Mouse (Mus musculus) hindbrain, embryonic 13.5 days (tissue): ENCODE measurements around the gene Cs. TPM values are rescaled to one million over a fixed set of nuclear protein-coding genes. Genes with fewer than 3 reads are reported as not detected.
"Not testable (repeated sequence)": the region's sequence is repeated elsewhere in the genome, so short reads cannot be mapped to it uniquely, and the experiment has no call there.

Experiments used
- ATAC-seq: fragments of 200-750 bp; cut with Nextera tagmentation; 2 replicates; pipeline ENCODE4 v1.8.0; 2017; ENCODE audit warnings: moderate TSS enrichment; ENCODE audit not compliant: low FRiP score
- H3K27ac ChIP-seq: fragments of 300-500 bp; sonication (generic); 2 replicates; pipeline ENCODE4 v1.5.1; 2015; ENCODE audit warnings: inconsistent platforms, mild to moderate bottlenecking, moderate library complexity
- H3K27me3 ChIP-seq: fragments of 300-500 bp; sonication (generic); 2 replicates; pipeline ENCODE4 v1.6.1; 2015; ENCODE audit warnings: mild to moderate bottlenecking, inconsistent platforms
- H3K36me3 ChIP-seq: fragments of 300-500 bp; sonication (generic); 2 replicates; pipeline ENCODE4 v1.6.1; 2015; ENCODE audit warnings: mild to moderate bottlenecking, inconsistent platforms
- H3K4me1 ChIP-seq: fragments of 300-500 bp; sonication (generic); replicated peaks from 2 replicates; pipeline ENCODE4 v1.6.1; 2015; ENCODE audit warnings: inconsistent platforms
- H3K4me2 ChIP-seq: fragments of 300-500 bp; sonication (generic); 2 replicates; pipeline ENCODE4 v1.6.1; 2015; ENCODE audit warnings: inconsistent platforms, mild to moderate bottlenecking, moderate library complexity
- H3K4me3 ChIP-seq: fragments of 300-500 bp; sonication (generic); 2 replicates; pipeline ENCODE4 v1.5.1; 2015; ENCODE audit warnings: mild to moderate bottlenecking, inconsistent platforms
- H3K9ac ChIP-seq: fragments of 300-500 bp; sonication (generic); 2 replicates; pipeline ENCODE4 v1.6.1; 2015; ENCODE audit warnings: mild to moderate bottlenecking, inconsistent platforms
- H3K9me3 ChIP-seq: fragments of 300-500 bp; sonication (generic); 2 replicates; pipeline ENCODE4 v1.6.1; 2016; ENCODE audit warnings: inconsistent platforms
- WGBS: fragments of 180-500 bp; shearing (Covaris S2); methylation state at CpG from one replicate; pipeline ENCODE4 v1.1.7; 2015; 5-methylcytosine and 5-hydroxymethylcytosine counted together
- polyA plus RNA-seq: library from polyadenylated mRNA; unstranded; fragments of >200 nt; fragmentation: Nextera tagmentation; extraction: Ambion mirVana; gene quantifications from 2 replicates; pipeline ENCODE4 v1.2.1, GENCODE M21; 2015

The Cs gene
- polyA plus RNA-seq, 1 experiment from 2014 or later: 232 TPM

GRCm38 (mm10) chr10:128310177-128310576 is 27.4 kb upstream of the Cs start:
- peak overlapping the region; percentile 48; the same call in 1 of the 2 replicates for H3K27ac ChIP-seq
- ATAC-seq: 0 out of 2 replicates have a peak, but pooled peaks have one; percentile 61
- 58% methylated on average over 11 of the region's 11 CpGs for WGBS
- no peaks in the 10 kb centered on the region for H3K9me3 ChIP-seq
- H3K4me1 ChIP-seq: peaks cover 10% of the 10 kb centered on the region
- 0 out of 2 replicates have a peak overlapping the region, but pooled peaks have one; percentile 19 for H3K9ac ChIP-seq
- peaks cover 68% of the 10 kb centered on the region for H3K36me3 ChIP-seq
- H3K4me2 ChIP-seq: no peak overlapping the region
- H3K27me3 ChIP-seq: no peaks in the 10 kb centered on the region
- no peak overlapping the region for H3K4me3 ChIP-seq

DNA sequence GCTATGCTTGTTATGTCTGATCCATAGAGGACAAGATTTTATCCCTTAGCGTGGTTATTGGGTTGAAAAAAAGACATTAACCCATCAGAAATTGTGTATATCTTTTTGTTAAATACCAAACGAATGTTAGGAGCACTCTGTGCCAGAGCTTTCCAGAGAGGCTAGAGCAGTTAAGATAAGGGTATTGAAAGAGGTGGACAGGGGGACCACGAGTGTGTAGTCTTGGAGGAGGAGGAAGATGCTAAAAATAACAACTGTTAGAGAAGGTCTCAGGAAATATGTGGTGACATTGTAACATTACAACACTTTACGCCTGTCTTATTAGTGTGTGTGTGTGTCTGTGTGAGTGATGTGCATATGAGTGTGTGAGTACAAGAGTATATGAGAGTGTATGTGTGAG is 26.6 kb upstream of the Cs start:
- H3K9me3 ChIP-seq: no peaks in the 10 kb centered on the region
- no peak for ATAC-seq
- peaks cover 10% of the 10 kb centered on the region for H3K4me1 ChIP-seq
- H3K4me3 ChIP-seq: no peak overlapping the region
- no peak overlapping the region for H3K9ac ChIP-seq
- 91% methylated on average over 4 of the region's 4 CpGs for WGBS
- H3K4me2 ChIP-seq: no peak overlapping the region
- H3K27ac ChIP-seq: no peak overlapping the region
- peaks cover 76% of the 10 kb centered on the region for H3K36me3 ChIP-seq
- no peaks in the 10 kb centered on the region for H3K27me3 ChIP-seq

DNA sequence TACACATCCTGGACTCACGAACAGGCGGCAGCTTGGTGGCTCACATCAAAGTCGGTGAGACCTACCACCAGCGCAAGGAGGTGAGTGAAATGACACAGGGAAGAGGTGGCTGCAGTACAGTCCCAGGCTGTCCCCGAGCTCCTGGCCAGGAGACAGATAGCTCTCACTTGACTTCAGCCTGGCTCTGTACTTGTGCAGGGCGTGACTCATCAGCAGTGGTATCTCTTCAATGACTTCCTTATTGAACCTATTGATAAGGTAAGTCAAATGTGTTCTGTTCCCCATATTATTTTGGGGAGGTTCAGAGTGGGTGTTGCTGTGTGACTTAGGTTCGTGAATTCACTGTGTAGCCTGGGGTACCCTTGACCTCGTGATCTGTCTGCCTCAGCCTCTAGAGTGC is 22.0 kb upstream of the Cs start:
- ATAC-seq: no peak
- Histone ChIP-seq H3K27ac (no peak overlapping the region), H3K9ac (no peak overlapping the region), H3K27me3 (no peaks in the 10 kb centered on the region), H3K9me3 (no peaks in the 10 kb centered on the region), H3K36me3 (peaks cover 87% of the 10 kb centered on the region), H3K4me3 (no peak overlapping the region), H3K4me2 (no peak overlapping the region), H3K4me1 (peaks cover under 1% of the 10 kb centered on the region)
- WGBS: 95% methylated on average over 8 of the region's 8 CpGs

DNA sequence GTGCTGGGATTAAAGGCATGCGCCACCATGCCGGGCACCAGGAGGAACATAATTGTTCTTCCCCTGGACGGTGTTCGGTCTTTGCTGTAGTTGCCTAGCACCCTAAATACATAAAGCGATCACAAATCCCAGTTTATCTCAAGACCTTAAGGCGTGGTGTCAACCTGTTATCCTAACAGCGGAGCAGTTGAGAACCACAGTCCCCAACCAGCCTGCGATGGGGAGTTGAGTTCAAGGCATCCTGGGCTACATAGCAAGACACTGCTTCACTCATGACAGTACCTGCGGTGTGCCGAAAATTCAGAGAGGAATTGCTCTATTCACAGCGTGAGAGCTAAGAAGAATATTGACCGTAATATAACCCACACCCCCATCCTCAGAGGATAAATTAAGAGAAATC is 15.9 kb upstream of the Cs start:
- Histone ChIP-seq H3K27me3 (no peaks in the 10 kb centered on the region), H3K9ac (peak overlapping the region; percentile 62; the same call in 1 of the 2 replicates), H3K36me3 (peaks cover 53% of the 10 kb centered on the region), H3K4me1 (peaks cover 20% of the 10 kb centered on the region), H3K27ac (peak overlapping the region; percentile 35; the same call in 1 of the 2 replicates), H3K9me3 (no peaks in the 10 kb centered on the region), H3K4me3 (peak overlapping the region; percentile 90), H3K4me2 (peak overlapping the region; percentile 92)
- 63% methylated on average over 12 of the region's 12 CpGs for whole genome bisulfite sequencing
- ATAC-seq: no peak

GRCm38 (mm10) chr10:128322141-128323108 is 15.1 kb upstream of the Cs start, which contains the start of gene Cnpy2:
TSS of gene Cnpy2 (plus strand) at chr10:128322459.
- Histone ChIP-seq H3K27ac (peak within 1 kb of the TSS; percentile 96), H3K4me3 (peak within 1 kb of the TSS; percentile 90), H3K27me3 (no peaks in the 10 kb centered on the region), H3K9ac (peak within 1 kb of the TSS; percentile 97), H3K4me1 (peaks cover 20% of the 10 kb centered on the region), H3K4me2 (peak within 1 kb of the TSS; percentile 92), H3K36me3 (peaks cover 54% of the 10 kb centered on the region), H3K9me3 (no peaks in the 10 kb centered on the region)
- 0% methylated on average over 40 of the region's 40 CpGs for whole genome bisulfite sequencing
- peak; percentile 95 for ATAC-seq

DNA sequence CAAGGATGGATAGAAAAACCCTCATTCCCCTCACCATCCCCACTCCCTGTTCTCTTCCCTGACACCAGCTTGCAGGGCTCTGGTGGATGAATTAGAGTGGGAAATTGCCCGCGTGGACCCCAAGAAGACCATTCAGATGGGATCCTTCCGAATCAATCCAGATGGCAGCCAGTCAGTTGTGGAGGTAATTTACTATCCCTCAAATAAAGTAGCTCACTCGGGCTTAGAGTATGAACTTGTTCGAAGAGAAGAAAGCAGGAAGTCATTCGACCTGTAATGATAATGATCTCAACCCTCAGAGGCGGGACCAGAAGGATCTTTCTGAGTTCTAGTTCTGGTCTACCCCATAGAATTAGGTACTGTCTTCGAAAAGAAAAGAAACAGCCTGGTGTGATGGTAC is 14.0 kb upstream of the Cs start:
- Histone ChIP-seq H3K4me3 (peak overlapping the region; percentile 90), H3K9me3 (no peaks in the 10 kb centered on the region), H3K36me3 (peaks cover 54% of the 10 kb centered on the region), H3K4me2 (peak overlapping the region; percentile 92), H3K9ac (peak overlapping the region; percentile 97), H3K27me3 (no peaks in the 10 kb centered on the region), H3K27ac (peak overlapping the region; percentile 96), H3K4me1 (peaks cover 20% of the 10 kb centered on the region)
- 84% methylated on average over 8 of the region's 8 CpGs for WGBS
- ATAC-seq: no peak

DNA sequence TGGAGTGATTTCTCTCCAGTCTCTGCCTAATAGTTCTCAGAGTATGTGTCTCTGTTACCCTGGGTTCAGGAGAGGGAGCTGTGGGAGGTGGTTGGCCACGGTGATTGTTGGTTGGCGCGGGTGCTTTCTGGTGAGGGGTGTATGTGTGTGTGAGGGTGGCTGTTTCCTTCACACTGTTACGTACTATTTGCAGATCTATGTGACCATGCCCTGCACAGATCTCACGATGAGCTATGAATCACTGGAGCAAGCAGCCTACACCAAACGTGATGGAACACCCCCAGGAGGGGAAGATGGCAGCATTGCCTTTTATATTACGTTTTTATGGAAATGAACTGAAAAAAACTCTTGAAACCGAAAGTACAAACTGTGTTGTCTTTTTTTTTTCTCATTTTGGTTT is 10.7 kb upstream of the Cs start:
- ATAC-seq: no peak
- no peak overlapping the region for H3K9ac ChIP-seq
- H3K36me3 ChIP-seq: peaks cover 46% of the 10 kb centered on the region
- H3K4me3 ChIP-seq: no peak overlapping the region
- no peak overlapping the region for H3K27ac ChIP-seq
- H3K4me1 ChIP-seq: peaks cover 16% of the 10 kb centered on the region
- H3K9me3 ChIP-seq: no peaks in the 10 kb centered on the region
- H3K4me2 ChIP-seq: no peak overlapping the region
- no peaks in the 10 kb centered on the region for H3K27me3 ChIP-seq
- 95% methylated on average over 8 of the region's 8 CpGs for WGBS

- peaks cover 46% of the 10 kb centered on the region for H3K36me3 ChIP-seq
- H3K27ac ChIP-seq: no peak overlapping the region
- H3K4me2 ChIP-seq: no peak overlapping the region
- ATAC-seq: no peak
- H3K4me3 ChIP-seq: no peak overlapping the region
- H3K27me3 ChIP-seq: no peaks in the 10 kb centered on the region
- WGBS: 88% methylated on average over 10 of the region's 10 CpGs
- H3K9me3 ChIP-seq: no peaks in the 10 kb centered on the region
- no peak overlapping the region for H3K9ac ChIP-seq
- peaks cover 15% of the 10 kb centered on the region for H3K4me1 ChIP-seq
Measured at GRCm38 (mm10) chr10:128327610-128328009, 9.9 kb upstream of the Cs start.

DNA sequence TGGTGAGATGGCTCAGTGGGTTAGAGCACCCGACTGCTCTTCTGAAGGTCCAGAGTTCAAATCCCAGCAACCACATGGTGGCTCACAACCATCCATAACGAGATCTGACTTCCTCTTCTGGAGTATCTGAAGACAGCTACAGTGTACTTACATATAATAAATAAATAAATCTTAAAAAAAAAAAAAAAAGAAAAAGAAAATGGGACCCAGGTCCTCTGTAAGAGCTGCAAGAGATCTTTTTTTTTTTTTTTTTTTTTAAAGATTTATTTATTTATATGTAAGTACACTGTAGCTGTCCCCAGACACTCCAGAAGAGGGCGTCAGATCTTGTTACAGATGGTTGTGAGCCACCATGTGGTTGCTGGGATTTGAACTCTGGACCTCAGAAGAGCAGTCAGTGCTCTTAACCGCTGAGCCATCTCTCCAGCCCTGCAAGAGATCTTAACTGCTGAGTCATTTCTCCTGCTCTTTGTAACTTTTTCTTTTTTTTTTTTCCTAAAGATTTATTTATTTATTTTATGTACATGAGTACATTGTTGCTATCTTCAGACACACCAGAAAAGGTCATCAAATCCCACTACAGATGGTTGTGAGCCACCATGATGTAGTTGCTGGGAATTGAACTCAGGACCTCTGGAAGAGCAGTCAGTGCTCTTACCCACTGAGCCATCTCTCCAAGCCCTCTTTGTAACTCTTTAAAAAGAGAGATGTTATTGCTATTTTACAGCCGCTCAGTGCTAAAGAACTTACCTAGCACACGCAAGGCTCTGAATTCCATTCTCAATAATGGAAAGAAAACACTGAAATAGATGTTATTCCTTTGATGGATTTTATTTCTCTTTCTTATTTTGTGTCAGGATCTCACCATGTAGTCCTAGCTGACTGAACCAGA is 4.9 kb upstream of the Cs start:
- not testable (repeated sequence) for H3K27me3 ChIP-seq
- peaks cover 24% of the 10 kb centered on the region for H3K36me3 ChIP-seq

DNA sequence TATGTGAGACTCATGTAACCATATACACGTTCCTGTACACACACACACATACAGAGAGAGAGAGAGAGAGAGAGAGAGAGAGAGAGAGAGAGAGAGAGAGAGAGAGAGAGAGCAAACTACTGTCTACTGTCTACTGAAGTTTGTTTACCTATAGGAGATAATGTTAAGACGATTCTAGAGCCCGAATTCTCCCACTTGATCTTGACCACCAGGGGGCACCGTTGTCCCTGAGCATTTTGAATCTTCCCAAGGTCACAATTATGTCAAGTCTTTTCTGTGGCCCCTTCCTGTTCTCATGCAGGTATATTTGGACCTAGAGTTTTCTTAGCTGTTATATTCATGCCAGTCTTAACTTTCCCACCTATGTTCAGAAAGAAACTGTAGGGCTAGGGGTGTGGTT is 2.0 kb upstream of the Cs start:
- no peak for ATAC-seq
- Histone ChIP-seq H3K9ac (no peak overlapping the region), H3K27ac (no peak overlapping the region), H3K36me3 (no peaks in the 10 kb centered on the region), H3K4me1 (peaks cover 20% of the 10 kb centered on the region), H3K27me3 (no peaks in the 10 kb centered on the region), H3K9me3 (no peaks in the 10 kb centered on the region), H3K4me2 (no peak overlapping the region), H3K4me3 (no peak overlapping the region)
- WGBS: 2% methylated on average over 4 of the region's 4 CpGs

More for the DNA sequence above, 4.9 kb upstream of the Cs start:
- H3K9ac ChIP-seq, H3K4me2 ChIP-seq, ATAC-seq, H3K4me3 ChIP-seq, H3K27ac ChIP-seq, H3K9me3 ChIP-seq, H3K4me1 ChIP-seq: not testable (repeated sequence)
- WGBS: 88% methylated on average over 6 of the region's 6 CpGs

- no peaks in the 10 kb centered on the region for H3K9me3 ChIP-seq
- H3K36me3 ChIP-seq: no peaks in the 10 kb centered on the region
- no peak overlapping the region for H3K27ac ChIP-seq
- no peak overlapping the region for H3K4me3 ChIP-seq
- peaks cover 21% of the 10 kb centered on the region for H3K4me1 ChIP-seq
- no peaks in the 10 kb centered on the region for H3K27me3 ChIP-seq
- H3K9ac ChIP-seq: no peak overlapping the region
- no peak overlapping the region for H3K4me2 ChIP-seq
- no peak for ATAC-seq
- 92% methylated on average over 3 of the region's 3 CpGs for WGBS
Measured at GRCm38 (mm10) chr10:128336195-128336594, 1.3 kb upstream of the Cs start.

DNA sequence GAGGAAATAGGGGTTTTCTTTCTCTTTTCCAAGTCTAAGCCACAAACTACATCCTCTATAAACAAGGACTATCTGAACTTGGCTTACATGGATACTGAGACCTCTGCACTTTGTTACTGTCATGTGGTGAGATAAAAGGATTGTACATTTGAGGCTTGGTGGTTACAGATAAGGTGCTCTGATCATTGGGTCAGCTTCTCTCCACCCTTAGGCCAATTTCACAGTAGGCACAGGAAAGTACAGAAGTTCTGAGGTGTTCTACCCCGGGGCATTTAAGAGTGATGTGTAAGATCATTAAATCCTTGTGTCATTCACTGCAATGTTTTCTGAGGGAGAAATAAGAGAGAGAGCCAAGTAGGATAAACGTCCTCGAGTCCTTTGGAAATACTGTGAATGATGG is 937 bp upstream of the Cs start:
- WGBS: 85% methylated on average over 3 of the region's 3 CpGs
- no peaks in the 10 kb centered on the region for H3K36me3 ChIP-seq
- H3K4me3 ChIP-seq: peak overlapping the region; percentile 99; the same call in 1 of the 2 replicates
- H3K9me3 ChIP-seq: no peaks in the 10 kb centered on the region
- H3K4me1 ChIP-seq: peaks cover 22% of the 10 kb centered on the region
- no peak for ATAC-seq
- H3K9ac ChIP-seq: no peak overlapping the region
- no peaks in the 10 kb centered on the region for H3K27me3 ChIP-seq
- peak overlapping the region; percentile 61; the same call in 1 of the 2 replicates for H3K27ac ChIP-seq
- peak overlapping the region; percentile 64; the same call in 1 of the 2 replicates for H3K4me2 ChIP-seq
